Mouse (Mus musculus) left cerebral cortex, postnatal 25 days (tissue): ENCODE measurements at regions not wholly inside any gene's neighbourhood (a gene's known extent, or its start where the extent isn't known, plus 50 kb on each side); places are given as distances from the start of the nearest gene placed in this dataset.

Source experiments
- DNase-seq, 2 experiments: peaks; one replicate each; pipeline ENCODE4 v3.0.0; 2022; ENCODE audit warnings: low spot score in 2 of 2, mixed read lengths in 1 of 2
- intact Hi-C: fragments of 180-260 bp; cut with DNase I; formaldehyde crosslinking; loops from one replicate; pipeline ENCODE4 v1.15.1; 2025

DNA sequence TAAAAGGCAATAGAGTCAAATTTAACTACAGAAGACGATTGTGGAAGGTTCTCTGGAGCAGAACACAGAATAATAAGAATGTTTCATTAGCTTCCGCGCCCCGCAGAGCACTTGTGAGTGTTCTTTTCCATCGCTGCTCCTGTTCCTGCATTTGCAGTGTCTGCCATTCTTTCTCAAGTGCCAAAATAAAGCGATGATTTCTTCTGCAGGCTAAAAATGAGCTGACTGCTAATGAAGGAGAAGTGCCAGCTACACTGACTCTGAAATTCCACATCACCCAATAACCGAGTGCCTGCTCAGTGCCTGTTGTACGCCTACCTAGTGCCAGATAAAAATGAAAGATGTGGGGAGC lies 165.0 kb downstream of the Usp46 start:
- intact Hi-C loops, result no loop called here
- peak; percentile 36 to 64 for DNase-seq

DNA sequence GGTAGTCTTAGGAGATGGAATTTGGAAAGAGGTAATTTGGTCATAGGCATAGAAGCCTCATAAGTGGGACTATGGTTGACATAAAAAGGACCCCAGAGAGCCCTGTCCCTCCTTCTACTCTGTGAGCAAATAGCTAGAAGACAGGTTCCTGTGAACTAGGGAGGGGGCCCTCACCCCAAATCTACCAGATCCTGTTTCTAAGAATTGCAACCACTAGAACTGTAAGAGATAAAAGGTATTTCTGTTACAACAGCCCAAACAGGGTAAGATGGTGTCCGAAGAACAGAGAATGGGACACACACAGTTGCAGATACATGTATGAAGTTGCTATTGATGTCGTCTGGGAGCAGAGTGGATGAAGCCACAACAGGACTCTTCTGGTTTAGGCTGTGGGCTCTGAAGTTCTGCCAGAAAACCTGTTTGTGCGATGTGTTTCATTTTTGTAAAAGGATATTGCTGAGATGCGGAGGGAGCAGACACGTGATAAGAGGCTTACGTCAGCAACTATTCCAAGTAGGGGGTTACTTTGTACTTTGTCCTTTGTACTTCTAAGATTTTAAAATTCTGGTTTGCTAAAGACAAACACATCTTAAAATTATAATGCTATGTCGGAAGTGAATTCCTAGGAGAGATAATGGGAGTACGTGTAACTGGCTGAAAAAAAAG lies 164.0 kb downstream of the Usp46 start:
- DNase-seq, result no peak
- intact Hi-C loops, result no loop called here

DNA sequence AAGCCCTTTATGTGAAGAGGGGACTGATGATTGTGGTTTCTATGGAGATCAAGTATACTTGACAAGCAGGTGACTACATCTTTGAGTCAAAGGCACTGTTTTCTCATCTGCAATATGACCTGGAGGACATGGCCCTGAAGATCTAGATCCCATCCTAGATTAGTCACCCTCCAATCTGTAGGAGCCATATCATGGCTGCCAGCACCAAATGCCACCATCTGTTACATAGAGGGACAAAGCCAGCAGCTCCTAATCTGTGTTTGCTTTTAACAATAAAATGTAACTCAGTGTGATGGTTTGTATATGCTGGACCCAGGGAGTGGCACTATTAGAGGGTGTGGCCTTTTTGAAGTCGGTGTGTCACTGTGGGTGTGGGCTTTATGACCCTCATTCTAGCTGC lies 156.1 kb downstream of the Usp46 start:
- no peak for DNase-seq
- intact Hi-C loops, result no loop called here

DNA sequence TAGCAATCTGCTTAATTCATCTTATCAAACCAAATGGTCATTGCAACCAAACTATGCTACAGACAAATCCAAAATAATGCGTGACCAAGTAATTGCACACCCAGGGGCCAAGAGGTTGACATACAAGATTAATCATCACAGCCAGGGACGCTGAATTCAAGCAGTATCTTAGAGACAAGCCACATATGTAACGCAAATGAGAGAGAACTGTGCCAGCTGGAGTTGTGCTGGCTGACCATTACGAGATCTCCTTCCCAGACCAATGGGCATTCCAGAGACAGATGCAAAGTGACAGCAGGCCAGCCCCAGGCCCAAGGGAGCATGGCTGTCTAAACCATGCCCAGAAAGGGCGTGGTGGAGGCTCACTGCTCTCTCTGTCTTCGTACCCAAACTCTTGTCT lies 155.1 kb downstream of the Usp46 start:
- no peak for DNase-seq
- intact Hi-C loops, result no loop called here

DNA sequence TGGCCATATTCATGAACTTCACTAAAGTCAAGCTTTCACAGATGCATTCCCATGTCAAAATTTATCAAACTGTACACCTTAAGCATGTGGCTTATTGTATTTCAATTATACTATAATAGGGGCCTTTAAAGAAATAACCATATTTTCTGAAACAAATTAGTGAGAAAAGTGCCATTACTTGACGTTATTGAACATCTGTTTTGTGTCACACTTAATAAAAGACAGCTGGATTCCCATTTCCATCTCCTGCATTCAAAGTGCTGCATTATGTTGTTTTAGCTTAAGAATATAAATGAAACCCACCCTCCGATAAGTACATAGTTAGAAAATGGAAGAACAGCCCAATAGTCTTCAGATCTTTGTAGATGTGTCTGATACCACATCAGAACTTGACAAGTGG lies 150.2 kb downstream of the Usp46 start:
- no peak for DNase-seq
- intact Hi-C loops, result no loop called here

DNA sequence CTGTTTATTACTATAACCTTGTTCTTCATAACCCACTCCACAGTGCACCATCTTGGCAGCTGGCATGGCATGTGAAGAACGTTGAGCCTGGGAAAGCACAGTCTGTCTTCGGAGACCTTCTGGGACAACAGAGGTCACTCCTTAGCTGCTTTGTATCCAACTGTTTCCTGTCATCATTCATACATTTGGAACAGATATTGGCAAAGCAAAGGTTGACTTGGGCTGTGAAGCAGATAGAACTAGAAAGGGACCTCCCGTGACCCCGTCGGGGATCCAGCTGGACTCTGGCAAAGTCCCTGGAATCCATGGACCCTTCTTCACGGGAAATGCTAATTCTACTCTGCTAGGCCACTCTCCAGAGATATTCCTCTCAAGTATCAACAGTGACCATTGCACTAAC lies 148.3 kb downstream of the Usp46 start:
- intact Hi-C loops, result no loop called here
- DNase-seq, result no peak

DNA sequence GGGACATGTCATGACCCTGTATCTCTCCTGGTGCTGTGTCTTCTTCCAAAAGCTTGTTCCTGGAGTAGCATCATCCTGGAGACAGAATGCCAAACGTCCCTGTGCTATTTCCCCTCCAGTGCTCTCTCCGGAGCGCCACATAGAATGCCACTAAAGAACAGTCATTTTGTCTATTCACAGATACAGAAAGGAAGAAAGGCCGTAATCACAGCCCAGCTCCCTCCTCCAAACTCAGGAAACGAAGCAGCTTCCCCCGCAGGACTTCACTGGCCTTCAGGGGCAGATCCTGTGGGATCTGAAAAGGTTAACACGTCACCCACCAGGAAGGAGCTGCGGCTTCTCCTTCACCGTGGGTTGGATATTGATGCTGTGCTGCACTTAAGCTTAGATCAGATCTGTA lies 140.7 kb downstream of the Usp46 start:
- intact Hi-C loops, result no loop called here
- no peak for DNase-seq

DNA sequence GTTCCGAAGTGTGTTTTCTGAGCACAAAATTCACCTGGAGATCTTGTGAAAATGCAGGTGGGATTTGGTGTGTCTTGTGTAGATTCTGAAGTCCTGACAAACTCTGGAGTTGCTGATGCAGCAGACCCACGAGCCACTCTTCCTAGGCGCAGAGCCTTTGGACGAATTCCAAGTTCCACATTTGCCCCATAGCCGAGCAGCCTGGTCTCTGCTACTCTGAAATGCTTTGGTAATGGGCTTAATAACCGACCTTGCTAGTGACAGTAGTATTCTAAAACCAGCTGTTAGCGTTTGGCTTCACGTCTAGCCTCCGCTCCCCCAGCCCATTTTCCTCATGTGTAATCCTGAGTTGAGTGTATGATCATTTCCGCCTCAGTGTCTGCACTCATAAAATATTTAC lies 139.5 kb downstream of the Usp46 start:
- intact Hi-C loops, result no loop called here
- no peak for DNase-seq

DNA sequence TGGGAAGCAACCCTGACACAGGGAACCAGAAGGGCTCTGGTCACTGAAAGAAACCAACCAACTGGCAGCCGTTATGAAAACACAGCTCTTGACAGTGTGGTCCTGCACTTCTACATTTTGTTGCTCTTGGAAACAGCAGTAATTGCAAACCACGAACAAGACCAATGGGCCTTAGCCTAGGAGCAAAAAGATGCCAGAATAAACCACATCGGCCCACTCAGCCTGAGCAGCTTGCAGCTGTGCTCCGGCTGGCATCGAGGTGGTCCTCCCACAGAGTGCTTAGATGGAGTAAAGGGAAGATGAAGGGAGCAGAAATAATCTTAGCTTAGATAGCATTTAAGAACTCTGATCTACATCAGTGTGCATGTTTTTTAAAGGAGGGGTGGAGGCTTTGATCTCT lies 138.0 kb downstream of the Usp46 start:
- intact Hi-C loops, result no loop called here
- DNase-seq, result peak; percentile 57 to 78

DNA sequence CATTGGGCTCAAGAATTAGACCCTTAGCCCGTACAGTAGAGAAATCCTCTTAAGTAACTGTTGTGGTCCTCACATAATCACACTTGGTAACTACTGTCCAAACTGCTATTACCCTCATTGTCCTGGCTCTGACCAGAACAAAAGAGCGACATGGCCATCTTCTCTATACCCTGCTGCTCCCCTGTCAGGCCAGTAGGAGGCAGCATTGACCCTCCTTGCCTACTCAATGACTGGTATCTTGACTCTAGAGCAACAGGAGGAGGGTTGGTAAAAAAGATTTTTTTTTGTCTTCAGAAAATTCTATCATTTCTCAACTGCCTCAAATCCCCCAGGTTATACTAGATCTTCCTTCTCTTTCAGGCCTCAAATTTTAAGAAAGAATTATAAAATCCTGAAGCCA lies 130.4 kb downstream of the Usp46 start:
- no peak for DNase-seq
- intact Hi-C loops, result loop anchor here (2.0 kb wide), 1 partner anchor 339 kb away; no protein-coding TSS in a partner anchor

DNA sequence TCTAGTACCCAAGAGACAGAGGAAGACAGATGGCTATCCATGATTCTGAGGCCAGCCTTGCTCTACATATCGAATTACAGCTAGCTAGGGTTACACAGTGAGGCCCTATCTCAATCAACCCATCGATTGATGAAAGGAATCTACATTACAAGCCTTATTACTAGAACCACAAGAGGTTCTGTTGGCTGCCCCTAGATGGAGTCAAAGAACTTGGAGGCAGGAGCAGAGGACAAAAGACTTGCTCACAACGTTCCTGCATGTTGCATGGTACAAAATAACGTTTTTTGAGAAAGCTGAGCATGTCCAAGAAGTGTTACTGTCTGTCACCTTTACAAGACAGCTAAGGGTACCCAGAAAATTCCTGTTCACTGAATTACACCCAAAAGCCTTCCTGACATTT lies 129.8 kb downstream of the Usp46 start:
- intact Hi-C loops, result loop anchor here (2.0 kb wide), 1 partner anchor 338 kb away; no protein-coding TSS in a partner anchor
- no peak for DNase-seq

DNA sequence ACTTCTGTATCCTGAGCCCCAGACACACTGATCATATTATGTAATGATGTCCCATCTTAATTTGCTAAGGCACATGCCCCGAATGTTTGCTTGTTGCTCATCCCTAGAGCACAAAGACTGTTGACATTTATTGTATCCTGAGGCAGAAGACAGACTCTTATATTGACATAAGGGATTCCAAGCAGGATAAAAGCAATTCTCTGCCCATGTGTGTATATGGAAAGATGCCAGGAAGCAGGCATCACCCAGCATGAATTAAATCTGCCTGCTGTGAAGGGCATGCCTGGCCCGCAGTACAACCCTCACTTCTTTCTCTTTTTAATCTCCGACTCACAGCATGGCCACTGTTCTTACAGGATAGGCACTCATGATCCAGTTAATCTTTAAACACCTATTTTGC lies 125.3 kb downstream of the Usp46 start:
- intact Hi-C loops, result no loop called here
- DNase-seq, result no peak

DNA sequence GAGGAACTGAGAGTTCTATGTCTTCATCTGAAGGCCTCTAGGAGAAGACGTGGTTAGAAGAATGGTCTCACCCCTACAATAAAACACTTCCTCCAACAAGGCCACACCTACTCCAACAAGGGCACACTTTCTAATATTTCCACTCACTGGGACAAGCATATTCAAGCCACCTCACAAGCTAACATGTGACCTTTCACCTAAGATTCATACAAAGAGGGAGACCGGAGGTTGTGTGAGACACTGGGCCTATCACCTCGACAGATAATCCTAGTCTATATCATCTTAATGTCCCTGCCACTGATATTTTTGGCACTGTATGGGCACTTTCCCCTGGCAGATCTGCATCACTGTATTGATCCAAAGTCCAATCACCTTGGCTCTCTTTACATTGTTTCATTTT lies 122.6 kb downstream of the Usp46 start:
- intact Hi-C loops, result no loop called here
- DNase-seq, result no peak

DNA sequence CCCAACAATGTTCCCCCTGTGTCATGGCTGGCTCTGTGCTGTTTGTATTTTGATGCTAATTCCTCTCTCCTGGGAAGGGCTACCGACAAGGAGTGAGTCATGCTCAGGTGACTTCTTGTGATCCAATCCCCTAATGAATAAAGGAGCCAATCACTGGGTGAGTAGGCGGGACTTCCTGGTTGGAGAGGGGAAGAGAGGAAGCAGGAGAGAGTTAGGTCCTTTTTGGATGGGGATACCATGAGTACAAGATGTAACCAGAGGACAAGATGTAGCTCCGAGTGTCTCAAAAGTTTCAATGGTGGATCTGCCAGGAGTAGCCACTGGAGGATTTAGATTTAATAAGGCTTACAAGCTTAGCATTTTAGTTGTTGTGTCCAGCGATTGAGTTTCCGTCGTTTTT lies 122.1 kb downstream of the Usp46 start:
- intact Hi-C loops, result no loop called here
- DNase-seq, result no peak

DNA sequence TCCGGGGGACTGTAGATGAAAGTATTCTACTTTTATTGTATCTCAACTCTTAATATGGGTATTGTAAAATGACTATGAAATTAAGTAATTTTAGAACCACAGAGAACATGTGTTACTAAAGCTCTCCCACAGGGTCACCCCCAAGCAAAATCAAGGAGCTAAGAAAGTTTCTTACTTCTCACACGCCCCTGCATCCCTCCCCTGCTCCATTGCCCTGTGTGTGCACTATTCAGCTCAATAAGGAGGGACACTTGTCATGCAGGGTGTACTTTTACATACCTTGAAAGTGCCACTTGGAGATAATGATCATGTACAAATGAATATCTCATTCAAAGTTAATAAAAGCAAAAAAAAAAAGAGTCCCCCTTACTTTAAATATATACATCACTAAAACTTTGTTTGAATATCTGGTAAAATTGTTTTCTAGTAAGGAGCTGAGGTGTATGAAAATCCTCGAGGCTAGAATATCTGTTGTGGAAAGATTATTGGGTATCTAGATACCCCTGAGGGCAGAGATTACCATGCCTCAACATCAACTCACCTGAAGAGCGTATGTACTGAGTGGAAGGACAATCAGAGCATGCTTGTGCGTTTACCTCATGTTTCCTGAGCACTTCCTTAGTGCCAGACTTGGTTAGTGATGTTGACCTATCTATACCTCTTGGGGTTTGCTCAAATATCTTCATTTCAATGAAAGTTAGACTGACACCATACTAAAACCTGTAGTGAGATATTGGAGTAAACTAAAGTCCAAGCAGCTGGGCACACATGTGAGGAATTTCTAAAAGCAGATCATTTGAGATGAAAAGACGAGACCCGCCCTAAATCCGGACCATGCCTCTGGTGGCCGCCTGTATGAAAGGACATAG lies 120.0 kb downstream of the Usp46 start:
- intact Hi-C loops, result no loop called here

More for the DNA sequence above, 120.0 kb downstream of the Usp46 start:
- no peak for DNase-seq
